Mouse (Mus musculus): ENCODE results near the gene Fam192a.

DNA sequence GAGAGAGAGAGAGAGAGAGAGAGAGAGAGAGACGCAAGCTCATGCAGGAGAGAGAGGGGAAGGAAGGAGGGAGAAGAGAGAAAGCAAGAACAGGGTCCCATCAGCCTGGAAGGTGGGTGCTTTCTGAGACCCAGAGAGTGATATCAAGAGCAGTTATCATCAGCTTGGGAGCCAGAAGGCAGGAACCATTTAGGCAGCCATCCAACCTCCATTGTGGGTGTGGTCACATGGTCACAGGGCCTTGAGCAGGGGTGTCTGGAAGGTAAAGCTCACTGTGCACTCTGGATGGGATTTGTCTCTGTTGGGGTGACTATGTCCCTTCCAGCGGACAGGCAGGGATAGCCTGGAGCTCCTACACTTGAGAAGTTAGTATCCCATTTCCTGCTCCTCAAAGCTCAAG, 61.8 kb downstream of the Fam192a start:
- no peak for TF ChIP-seq GATA1 (IDR thresholded peaks at IDR 0.05; ENCODE audit: borderline replicate concordance, low read length)
- no peak for TF ChIP-seq CTCF (IDR thresholded peaks at IDR 0.05; ENCODE audit: low read depth, low read length)
- TF ChIP-seq GATA2 (IDR thresholded peaks at IDR 0.05; ENCODE audit: borderline replicate concordance, low read depth, low read length) = no peak
- TF ChIP-seq POLR2AphosphoS5 (IDR thresholded peaks at IDR 0.05; ENCODE audit: insufficient replicate concordance, low read depth, low read length) = no peak

Measured in G1E (cell line).